Mouse (Mus musculus): ENCODE measurements around the gene Zc2hc1c.

DNA sequence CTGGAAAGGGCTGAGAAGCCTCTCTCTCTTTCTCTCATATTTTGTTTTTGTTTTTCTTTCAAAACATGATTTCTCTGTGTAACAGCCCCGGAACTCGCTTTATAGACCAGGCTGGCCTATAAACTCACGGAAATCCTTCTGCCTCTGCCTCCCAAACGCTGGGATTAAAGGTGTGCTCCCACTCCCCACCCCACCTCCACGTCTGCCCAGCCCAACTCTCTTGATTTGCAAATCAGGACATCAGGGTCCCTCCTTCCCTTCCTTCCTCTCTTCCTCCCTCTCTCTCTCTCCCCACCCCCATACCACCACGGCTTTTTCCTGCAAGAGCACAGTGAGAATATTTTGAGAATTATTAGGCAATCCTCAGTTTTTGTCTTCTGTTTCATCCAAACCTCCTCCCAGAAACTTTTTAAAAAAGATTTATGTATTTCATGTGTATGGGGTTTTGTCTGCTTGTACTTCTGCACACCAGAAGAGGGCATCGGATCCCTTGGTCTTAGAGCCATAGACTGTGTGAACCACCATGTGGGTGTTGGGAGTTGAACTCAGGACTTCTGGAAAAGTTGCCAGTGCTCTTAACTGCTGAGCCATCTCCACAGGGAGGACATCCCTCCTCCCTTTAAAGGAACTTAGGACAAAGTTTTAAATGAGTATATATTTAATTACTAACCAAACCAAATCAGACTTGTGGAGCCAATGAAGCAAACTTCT is 17.1 kb upstream of the Zc2hc1c start:
- TF ChIP-seq CTCF (IDR thresholded peaks at IDR 0.05; ENCODE audit: extremely low read depth, insufficient read depth, low read length) (no peak), POLR2A (IDR thresholded peaks at IDR 0.05; ENCODE audit: extremely low read depth, insufficient read depth, low read length) (no peak)
